Mouse (Mus musculus) CH12.LX (cell line): ENCODE measurements around the gene Olfr725. TPM values are rescaled to one million over a fixed set of nuclear protein-coding genes. Genes with fewer than 3 reads are reported as not detected.

ENCODE experiments used
- DNase-seq: peaks from one replicate; pipeline ENCODE4 v3.0.0-alpha.2; 2013; ENCODE audit errors: extremely low read depth
- H3K27ac ChIP-seq: 2 replicates; pipeline ENCODE4 v1.5.1; 2012; ENCODE audit warnings: low read depth, mild to moderate bottlenecking, control low read depth, moderate library complexity; ENCODE audit not compliant: insufficient read depth
- H3K27me3 ChIP-seq: replicated peaks from 2 replicates; pipeline ENCODE3; 2012; ENCODE audit warnings: inconsistent platforms
- H3K36me3 ChIP-seq, 2 experiments: replicated peaks in 1 of 2; 2 replicates each; pipeline versions ENCODE3 to v1.6.1; 2012; ENCODE audit warnings: inconsistent platforms in 1 of 2, low read length in 1 of 2, mild to moderate bottlenecking in 1 of 2, mixed read lengths in 1 of 2, moderate library complexity in 1 of 2; ENCODE audit not compliant: control insufficient read depth in 1 of 2, insufficient read depth in 1 of 2
- H3K4me1 ChIP-seq, 2 experiments: 2 replicates each; pipeline ENCODE4 v1.6.1; 2012; ENCODE audit warnings: inconsistent platforms in 1 of 2, moderate library complexity in 1 of 2; ENCODE audit not compliant: insufficient read depth in 2 of 2, control insufficient read depth in 1 of 2
- H3K4me2 ChIP-seq: 2 replicates; pipeline ENCODE4 v1.6.1; 2012; ENCODE audit warnings: low read depth, mild to moderate bottlenecking, control low read depth; ENCODE audit not compliant: poor library complexity, insufficient read depth, severe bottlenecking
- H3K4me3 ChIP-seq, 3 experiments: fragments of 150-350 bp in 1 of 3; sonication (generic) in 1 of 3; replicated peaks in 1 of 3; 2 replicates each; pipeline versions ENCODE3 to v1.5.1; 2011 to 2012; ENCODE audit warnings: low read depth in 2 of 3, low read length in 2 of 3, mild to moderate bottlenecking in 2 of 3, moderate library complexity in 2 of 3, control low read depth in 1 of 3, improper control_type of control experiment in 1 of 3, inconsistent platforms in 1 of 3, mixed read lengths in 1 of 3; ENCODE audit not compliant: poor library complexity in 1 of 3
- H3K79me2 ChIP-seq: replicated peaks from 2 replicates; pipeline ENCODE4 v1.6.1; 2012; ENCODE audit warnings: mild to moderate bottlenecking, moderate library complexity; ENCODE audit not compliant: control insufficient read depth, poor library complexity, insufficient read depth, severe bottlenecking; ENCODE audit errors: extremely low read depth
- H3K9ac ChIP-seq: 2 replicates; pipeline ENCODE4 v1.6.1; 2012; ENCODE audit warnings: low read depth, mild to moderate bottlenecking, control low read depth, moderate library complexity; ENCODE audit not compliant: insufficient read depth
- H3K9me3 ChIP-seq: replicated peaks from 2 replicates; pipeline ENCODE3; 2012; ENCODE audit warnings: low read length, inconsistent platforms, mixed read lengths
- CHD1 ChIP-seq: IDR thresholded peaks from 2 replicates; pipeline ENCODE4 v1.6.1; 2012; ENCODE audit warnings: low read depth, low read length, improper control_type of control experiment, inconsistent platforms
- CHD2 ChIP-seq: IDR thresholded peaks from 2 replicates; pipeline ENCODE4 v1.6.1; 2011; ENCODE audit warnings: low read length, improper control_type of control experiment
- E2F4 ChIP-seq: IDR thresholded peaks from 2 replicates; pipeline ENCODE4 v1.6.1; 2011; ENCODE audit warnings: low read depth, low read length, improper control_type of control experiment; ENCODE audit not compliant: insufficient replicate concordance
- ELF1 ChIP-seq: IDR thresholded peaks from 2 replicates; pipeline ENCODE4 v1.6.1; 2014; ENCODE audit warnings: low read depth, mild to moderate bottlenecking, inconsistent platforms, low read length, improper control_type of control experiment
- ETS1 ChIP-seq: conservative IDR thresholded peaks from 2 replicates; pipeline ENCODE4 v1.6.1; 2012; ENCODE audit warnings: low read depth, mild to moderate bottlenecking, inconsistent platforms, low read length, improper control_type of control experiment, moderate library complexity
- HCFC1 ChIP-seq: IDR thresholded peaks from 2 replicates; pipeline ENCODE4 v1.6.1; 2012; ENCODE audit warnings: low read depth, mild to moderate bottlenecking, inconsistent platforms, low read length, improper control_type of control experiment
- IRF4 ChIP-seq: IDR thresholded peaks from 2 replicates; pipeline ENCODE4 v1.6.1; 2014; ENCODE audit warnings: low read depth, mild to moderate bottlenecking, inconsistent platforms, low read length, improper control_type of control experiment
- JUN ChIP-seq: IDR thresholded peaks from 2 replicates; pipeline ENCODE4 v1.6.1; 2011; ENCODE audit warnings: low read depth, mild to moderate bottlenecking, low read length, improper control_type of control experiment, moderate library complexity; ENCODE audit not compliant: insufficient read depth
- JUND ChIP-seq: conservative IDR thresholded peaks from 2 replicates; pipeline ENCODE4 v1.6.1; 2011; ENCODE audit warnings: low read depth, low read length, improper control_type of control experiment
- MAFK ChIP-seq: IDR thresholded peaks from 2 replicates; pipeline ENCODE4 v1.6.1; 2011; ENCODE audit warnings: low read length, improper control_type of control experiment; ENCODE audit not compliant: insufficient replicate concordance
- MAX ChIP-seq: IDR thresholded peaks from 2 replicates; pipeline ENCODE4 v1.6.1; 2011; ENCODE audit warnings: low read length, improper control_type of control experiment
- MEF2A ChIP-seq: IDR thresholded peaks from 2 replicates; pipeline ENCODE4 v1.6.1; 2014; ENCODE audit warnings: low read depth, mild to moderate bottlenecking, inconsistent platforms, low read length, improper control_type of control experiment, borderline replicate concordance
- MXI1 ChIP-seq: IDR thresholded peaks from 2 replicates; pipeline ENCODE4 v1.6.1; 2011; ENCODE audit warnings: mild to moderate bottlenecking, low read depth, low read length, improper control_type of control experiment
- NRF1 ChIP-seq: IDR thresholded peaks from 2 replicates; pipeline ENCODE4 v1.6.1; 2014; ENCODE audit warnings: low read depth, mild to moderate bottlenecking, inconsistent platforms, low read length, improper control_type of control experiment, moderate library complexity
- SIN3A ChIP-seq: IDR thresholded peaks from 2 replicates; pipeline ENCODE4 v1.6.1; 2012; ENCODE audit warnings: low read length, improper control_type of control experiment, inconsistent platforms
- TCF12 ChIP-seq: IDR thresholded peaks from 2 replicates; pipeline ENCODE4 v1.6.1; 2014; ENCODE audit warnings: low read depth, mild to moderate bottlenecking, inconsistent platforms, low read length, improper control_type of control experiment
- USF1 ChIP-seq: IDR thresholded peaks from 2 replicates; pipeline ENCODE4 v1.6.1; 2014; ENCODE audit warnings: low read depth, mild to moderate bottlenecking, inconsistent platforms, low read length, improper control_type of control experiment
- USF2 ChIP-seq: conservative IDR thresholded peaks from 2 replicates; pipeline ENCODE4 v1.6.1; 2011; ENCODE audit warnings: low read depth, low read length, improper control_type of control experiment
- ZC3H11A ChIP-seq: IDR thresholded peaks from 2 replicates; pipeline ENCODE4 v1.6.1; 2012; ENCODE audit warnings: low read depth, mild to moderate bottlenecking, inconsistent platforms, low read length, improper control_type of control experiment
- ZKSCAN1 ChIP-seq: IDR thresholded peaks from 2 replicates; pipeline ENCODE4 v1.6.1; 2012; ENCODE audit warnings: low read depth, inconsistent platforms, low read length, improper control_type of control experiment, borderline replicate concordance
- ZNF384 ChIP-seq: IDR thresholded peaks from 2 replicates; pipeline ENCODE4 v1.6.1; 2012; ENCODE audit warnings: low read depth, low read length, improper control_type of control experiment, inconsistent platforms
- dilution Hi-C: fragments of 300-500 bp; cut with MboI; formaldehyde crosslinking; loops from 2 replicates; pipeline ENCODE4 v1.14.3; 2020; ENCODE audit warnings: low sequenced_read_pairs; ENCODE audit not compliant: extremely low pct_unique_long_range_greater_than_20kb, extremely low pct_ligation_motif_present
- in situ Hi-C: fragments of 300-500 bp; cut with MboI; formaldehyde crosslinking; loops from 3 replicates; pipeline ENCODE4 v1.14.3; 2019; ENCODE audit warnings: low sequenced_read_pairs, low pct_ligation_motif_present, low pct_unique_long_range_greater_than_20kb, mixed read lengths
- polyA plus RNA-seq: library from polyadenylated mRNA; unstranded; fragments of >175 nt; gene quantifications from 2 replicates; pipeline ENCODE4 v1.2.1, GENCODE M21; 2012; ENCODE audit warnings: low read depth; ENCODE audit not compliant: insufficient read length
- total RNA-seq, 2 experiments: library from RNA; depleted of rRNA; stranded (reverse); fragments of 300-350 nt in 1 of 2; fragments of >200 nt in 1 of 2; gene quantifications; 2 replicates each; pipeline ENCODE4 v1.2.3; 2012 to 2014

Olfr725 gene
- total and polyA plus RNA-seq, 3 experiments, result not detected

DNA sequence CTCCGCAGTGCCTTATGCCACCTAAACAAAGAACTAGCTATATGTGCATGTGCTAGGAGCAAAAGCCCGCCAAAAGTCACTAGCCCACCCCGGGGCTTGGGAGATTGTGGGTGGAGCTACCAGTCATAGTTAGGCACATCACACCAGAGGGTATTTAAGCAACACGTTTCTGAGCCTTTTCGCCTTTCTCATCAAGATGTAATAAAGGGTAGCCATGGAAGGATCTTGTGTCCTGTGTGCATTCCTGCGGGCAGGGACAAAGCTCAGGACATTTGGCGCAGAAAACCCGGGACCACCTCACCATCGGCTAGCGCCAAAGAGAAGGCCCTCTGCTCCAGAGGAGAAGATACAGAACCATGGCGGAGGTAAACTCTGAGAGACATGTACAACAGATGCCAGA lies 21.0 kb upstream of the Olfr725 start:
- H3K4me1 ChIP-seq, result no peaks in the 10 kb centered on the region
- H3K4me2 ChIP-seq, result no peak overlapping the region
- in situ Hi-C loops, result no loop called here
- H3K79me2 ChIP-seq, result no peaks in the 10 kb centered on the region
- no peak overlapping the region for H3K4me3 ChIP-seq
- H3K36me3 ChIP-seq, result no peaks in the 10 kb centered on the region
- no peak overlapping the region for H3K27ac ChIP-seq
- H3K9me3 ChIP-seq, result peaks cover 9% of the 10 kb centered on the region
- DNase-seq, result no peak
- no peak overlapping the region for H3K9ac ChIP-seq
- dilution Hi-C loops, result no loop called here
- H3K27me3 ChIP-seq, result no peaks in the 10 kb centered on the region
- no peak for TF ChIP-seq ZC3H11A

DNA sequence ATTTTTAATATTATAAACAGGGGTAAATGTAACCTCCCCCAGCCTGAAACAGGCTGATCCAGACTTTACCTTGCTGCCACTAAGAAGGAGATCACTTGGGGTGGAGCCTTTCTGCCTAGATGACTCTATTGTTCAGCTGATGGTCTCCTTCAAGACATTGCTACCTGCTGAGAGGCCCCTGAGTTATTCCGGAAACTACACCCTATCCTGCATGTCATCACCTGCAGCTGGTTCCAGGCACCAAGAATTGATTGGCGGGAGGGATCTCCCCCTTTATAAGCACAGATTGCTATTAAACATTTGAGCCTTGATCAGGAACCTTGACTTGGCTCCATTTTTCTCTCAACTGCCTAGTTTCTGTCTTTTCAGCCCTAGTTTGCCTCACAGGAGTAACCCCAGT lies 8.1 kb downstream of the Olfr725 start:
- no peak overlapping the region for H3K27ac ChIP-seq
- dilution Hi-C loops (no loop called here), in situ Hi-C loops (no loop called here)
- no peak overlapping the region for H3K4me2 ChIP-seq
- no peaks in the 10 kb centered on the region for H3K36me3 ChIP-seq
- H3K9ac ChIP-seq, result no peak overlapping the region
- DNase-seq, result no peak
- TF ChIP-seq USF2, result no peak
- no peak for TF ChIP-seq E2F4
- no peak for TF ChIP-seq CHD1
- no peak for TF ChIP-seq ZKSCAN1
- no peak for TF ChIP-seq ELF1
- no peak for TF ChIP-seq ZNF384
- TF ChIP-seq MEF2A, result no peak
- no peak for TF ChIP-seq MAX
- TF ChIP-seq SIN3A, result no peak
- no peak for TF ChIP-seq JUN
- TF ChIP-seq ZC3H11A, result no peak
- no peak for TF ChIP-seq MXI1
- TF ChIP-seq, all 38 proteins: peak for 0
- H3K79me2 ChIP-seq, result no peaks in the 10 kb centered on the region
- H3K4me1 ChIP-seq, result no peaks in the 10 kb centered on the region
- H3K27me3 ChIP-seq, result no peaks in the 10 kb centered on the region
- H3K9me3 ChIP-seq, result peaks cover 2% of the 10 kb centered on the region
- H3K4me3 ChIP-seq, result no peak overlapping the region

- Histone ChIP-seq H3K27me3 (no peaks in the 10 kb centered on the region), H3K36me3 (no peaks in the 10 kb centered on the region), H3K4me1 (no peaks in the 10 kb centered on the region), H3K27ac (no peak overlapping the region), H3K79me2 (no peaks in the 10 kb centered on the region), H3K4me2 (no peak overlapping the region), H3K4me3 (no peak overlapping the region), H3K9me3 (peaks cover 2% of the 10 kb centered on the region), H3K9ac (no peak overlapping the region)
- in situ Hi-C loops (no loop called here), dilution Hi-C loops (no loop called here)
- TF ChIP-seq JUN (no peak), CHD2 (no peak), TCF12 (no peak), HCFC1 (no peak), ETS1 (no peak), NRF1 (no peak), ZC3H11A (no peak), USF1 (no peak), MAFK (no peak), IRF4 (no peak), JUND (no peak)
- no peak for DNase-seq
These were observed 8.8 kb downstream of the Olfr725 start for GRCm38 (mm10) chr14:50031356-50031755.
